Mouse (Mus musculus): Measurements from ENCODE around the gene Exoc3l.
A peak's percentile ranks its signal among the peaks of the same experiment; 100 is the strongest.

DNA sequence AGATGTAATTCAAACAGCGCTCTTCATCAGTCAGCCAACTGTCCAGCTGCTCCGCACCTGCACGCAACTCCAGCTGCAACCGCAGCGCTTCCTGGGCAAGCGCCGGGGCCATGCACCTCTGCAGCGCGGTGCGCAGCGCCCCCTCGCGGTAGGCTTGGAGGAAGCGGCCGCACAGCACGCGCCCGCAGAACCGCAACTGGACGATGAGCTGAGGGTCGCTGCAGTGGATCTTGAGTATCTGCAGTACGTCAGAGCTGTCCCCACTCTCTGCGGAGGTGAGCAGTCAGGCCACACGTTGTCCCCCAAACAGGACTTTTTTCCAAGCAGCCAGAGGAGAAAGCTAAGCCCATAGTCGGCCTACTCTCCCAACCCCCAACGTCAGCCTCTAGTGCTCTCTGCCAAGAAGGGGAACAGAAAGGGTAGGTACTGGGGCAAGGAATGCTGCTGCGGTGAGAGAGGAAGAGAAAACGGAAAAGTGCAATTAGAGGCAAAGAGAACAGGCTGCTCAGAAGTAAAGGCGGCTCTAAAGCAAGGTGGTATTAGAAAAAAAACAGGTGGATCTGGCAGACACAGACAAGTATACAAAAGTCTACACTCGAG, 36.1 kb downstream of the Exoc3l start:
- no peak; the same call in 1 of the 2 replicates for TF ChIP-seq CTCF (IDR thresholded peaks at IDR 0.05)
- no peak for TF ChIP-seq POLR2A (IDR thresholded peaks at IDR 0.05; ENCODE audit: insufficient read depth, low read depth, low read length)
- TF ChIP-seq EP300 (IDR thresholded peaks at IDR 0.05; ENCODE audit: insufficient read depth, low read depth, low read length): 0 out of 2 replicates have a peak, but pooled peaks have one; percentile 44
